Mouse (Mus musculus) heart, embryonic 16.5 days (tissue): ENCODE data around the gene Exoc5. TPM values are rescaled to one million over a fixed set of nuclear protein-coding genes. Genes with fewer than 3 reads are reported as not detected.
A peak's percentile ranks its signal among the peaks of the same experiment; 100 is the strongest.

Experiments used
- ATAC-seq: fragments of 200-750 bp; cut with Nextera tagmentation; replicated peaks from 2 replicates; pipeline ENCODE4 v1.8.0; 2017; ENCODE audit warnings: moderate number of reproducible peaks; ENCODE audit not compliant: insufficient read depth, low FRiP score; ENCODE audit errors: extremely low read depth
- H3K27ac ChIP-seq: fragments of 300-500 bp; sonication (generic); 2 replicates; pipeline ENCODE4 v1.5.1; 2014; ENCODE audit warnings: mild to moderate bottlenecking, low read length, control low read depth, moderate library complexity
- H3K27me3 ChIP-seq: fragments of 300-500 bp; sonication (generic); 2 replicates; pipeline ENCODE4 v1.6.1; 2014; ENCODE audit warnings: low read length, mixed read lengths; ENCODE audit not compliant: control insufficient read depth, insufficient read depth
- H3K36me3 ChIP-seq: fragments of 300-500 bp; sonication (generic); 2 replicates; pipeline ENCODE4 v1.6.1; 2014; ENCODE audit not compliant: control insufficient read depth, insufficient read depth
- H3K4me1 ChIP-seq: fragments of 300-500 bp; sonication (generic); 2 replicates; pipeline ENCODE4 v1.6.1; 2014; ENCODE audit warnings: low read length, mixed read lengths; ENCODE audit not compliant: control insufficient read depth, insufficient read depth
- H3K4me2 ChIP-seq: fragments of 300-500 bp; sonication (generic); 2 replicates; pipeline ENCODE4 v1.6.1; 2014; ENCODE audit warnings: low read depth, mild to moderate bottlenecking, control low read depth, low read length
- H3K4me3 ChIP-seq: fragments of 300-500 bp; sonication (generic); 2 replicates; pipeline ENCODE4 v1.5.1; 2014; ENCODE audit warnings: mild to moderate bottlenecking, control low read depth, low read length
- H3K9ac ChIP-seq: fragments of 300-500 bp; sonication (generic); 2 replicates; pipeline ENCODE4 v1.6.1; 2014; ENCODE audit warnings: low read length, control low read depth
- H3K9me3 ChIP-seq: fragments of 300-500 bp; sonication (generic); replicated peaks from 2 replicates; pipeline ENCODE4 v1.6.1; 2016; ENCODE audit warnings: low read length; ENCODE audit not compliant: control insufficient read depth
- WGBS: fragments of 180-500 bp; shearing (Covaris S2); extraction: QIAGEN DNeasy Blood & Tissue Kit; methylation state at CpG from one replicate; pipeline ENCODE4 v1.1.7; 2014; 5-methylcytosine and 5-hydroxymethylcytosine counted together
- polyA plus RNA-seq: library from polyadenylated mRNA; unstranded; fragments of >200 nt; fragmentation: Nextera tagmentation; extraction: Ambion mirVana; gene quantifications from 2 replicates; pipeline ENCODE4 v1.2.1, GENCODE M21; 2015

Gene Exoc5
- polyA plus RNA-seq, 1 experiment from 2014 or later: 35.3 TPM

GRCm38 (mm10) chr14:48989831-48990230 is 76.6 kb downstream of the Exoc5 start:
- Histone ChIP-seq H3K4me1 (peaks cover 13% of the 10 kb centered on the region; the same call in 1 of the 2 replicates), H3K9me3 (no peaks in the 10 kb centered on the region), H3K4me3 (no peak overlapping the region), H3K9ac (no peak overlapping the region), H3K27me3 (no peaks in the 10 kb centered on the region), H3K27ac (no peak overlapping the region), H3K36me3 (no peaks in the 10 kb centered on the region), H3K4me2 (no peak overlapping the region)
- 89% methylated on average over 8 of the region's 8 CpGs for WGBS
- no peak for ATAC-seq

GRCm38 (mm10) chr14:48986231-48986630 is 80.2 kb downstream of the Exoc5 start:
- Histone ChIP-seq H3K9me3 (no peaks in the 10 kb centered on the region), H3K27ac (no peak overlapping the region), H3K36me3 (no peaks in the 10 kb centered on the region), H3K4me3 (no peak overlapping the region), H3K4me2 (no peak overlapping the region), H3K27me3 (no peaks in the 10 kb centered on the region), H3K9ac (no peak overlapping the region), H3K4me1 (peaks cover 11% of the 10 kb centered on the region; the same call in 1 of the 2 replicates)
- 40% methylated on average over 8 of the region's 8 CpGs for WGBS
- 0 out of 2 replicates have a peak, but pooled peaks have one; percentile 55 for ATAC-seq

DNA sequence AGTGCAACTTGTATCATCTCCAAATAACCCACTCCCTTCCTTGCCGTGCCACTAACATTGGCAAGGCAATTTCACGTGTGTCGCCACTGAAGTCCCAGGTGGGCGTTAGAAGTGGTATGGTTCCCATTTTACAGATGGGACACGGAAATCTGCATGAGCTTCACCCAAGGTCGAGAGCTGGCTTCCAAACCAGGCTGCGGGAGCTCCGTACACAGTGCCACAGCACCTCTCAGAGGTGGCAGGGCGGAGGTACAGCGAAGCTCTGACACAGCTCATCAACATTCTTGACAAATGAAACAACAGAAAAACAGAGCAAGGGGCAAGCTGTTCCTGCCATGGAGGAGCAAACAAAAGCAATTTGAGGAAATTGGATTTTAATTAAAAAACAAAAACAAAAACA is 80.8 kb downstream of the Exoc5 start:
- Histone ChIP-seq H3K4me3 (no peak overlapping the region), H3K27me3 (no peaks in the 10 kb centered on the region), H3K9me3 (no peaks in the 10 kb centered on the region), H3K27ac (no peak overlapping the region), H3K36me3 (no peaks in the 10 kb centered on the region), H3K4me1 (peaks cover 9% of the 10 kb centered on the region; the same call in 1 of the 2 replicates), H3K4me2 (no peak overlapping the region), H3K9ac (no peak overlapping the region)
- ATAC-seq: no peak
- 49% methylated on average over 10 of the region's 10 CpGs for WGBS

- ATAC-seq: no peak
Measured at GRCm38 (mm10) chr14:48978971-48979388, 87.5 kb downstream of the Exoc5 start.

DNA sequence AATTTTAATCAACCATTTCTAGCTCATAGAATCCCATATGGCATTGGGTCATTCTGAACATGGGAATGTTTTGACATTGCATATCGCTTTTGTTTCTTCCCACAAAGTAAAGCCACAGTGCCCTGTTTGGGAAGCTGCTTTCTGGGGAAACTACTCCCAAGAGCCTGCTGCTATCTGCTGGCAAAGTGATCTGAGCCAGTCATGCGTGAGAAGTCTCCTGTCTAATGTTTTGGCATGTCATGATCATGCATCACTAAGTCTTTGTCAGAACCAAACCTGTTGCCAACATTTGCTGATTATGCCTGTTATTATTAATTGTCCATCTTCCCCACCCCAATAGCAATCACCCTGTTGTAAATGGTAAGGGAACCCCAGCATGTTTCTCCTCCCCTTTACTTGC is 94.9 kb downstream of the Exoc5 start:
- H3K4me3 ChIP-seq: no peak overlapping the region
- WGBS: 67% methylated on average over 2 of the region's 2 CpGs
- no peak overlapping the region for H3K4me2 ChIP-seq
- H3K9ac ChIP-seq: no peak overlapping the region
- no peaks in the 10 kb centered on the region for H3K36me3 ChIP-seq
- no peak for ATAC-seq
- H3K27ac ChIP-seq: no peak overlapping the region
- no peaks in the 10 kb centered on the region for H3K4me1 ChIP-seq
- no peaks in the 10 kb centered on the region for H3K9me3 ChIP-seq
- H3K27me3 ChIP-seq: no peaks in the 10 kb centered on the region

More at GRCm38 (mm10) chr14:48978971-48979388, 87.5 kb downstream of the Exoc5 start:
- no peak overlapping the region for H3K4me2 ChIP-seq
- no peaks in the 10 kb centered on the region for H3K9me3 ChIP-seq
- WGBS: 56% methylated on average over 3 of the region's 3 CpGs
- H3K9ac ChIP-seq: no peak overlapping the region
- no peak overlapping the region for H3K27ac ChIP-seq
- no peaks in the 10 kb centered on the region for H3K27me3 ChIP-seq
- H3K4me3 ChIP-seq: no peak overlapping the region
- no peaks in the 10 kb centered on the region for H3K4me1 ChIP-seq
- no peaks in the 10 kb centered on the region for H3K36me3 ChIP-seq

DNA sequence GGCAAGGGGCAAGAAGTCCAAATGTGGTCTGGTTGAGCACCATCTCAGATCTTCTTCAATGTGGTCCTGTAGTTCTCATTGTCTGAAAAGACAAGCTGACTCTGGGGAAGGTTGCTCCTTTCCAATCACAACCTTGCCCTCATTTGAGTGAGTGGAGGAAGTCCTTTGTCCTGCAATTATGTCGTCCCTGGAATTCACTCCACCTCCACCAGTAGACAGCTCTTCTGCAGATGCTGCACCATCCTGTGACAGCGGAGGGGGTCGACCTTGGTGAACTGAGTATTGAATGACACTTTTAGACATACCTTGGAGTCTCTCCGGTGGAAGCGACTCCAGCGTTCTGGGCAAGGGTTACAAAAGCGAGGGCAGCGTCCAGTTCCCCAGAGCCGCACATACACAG is 97.8 kb downstream of the Exoc5 start:
- no peak overlapping the region for H3K27ac ChIP-seq
- H3K9ac ChIP-seq: no peak overlapping the region
- no peak overlapping the region for H3K4me2 ChIP-seq
- H3K4me3 ChIP-seq: no peak overlapping the region
- H3K4me1 ChIP-seq: no peaks in the 10 kb centered on the region
- H3K36me3 ChIP-seq: no peaks in the 10 kb centered on the region
- H3K9me3 ChIP-seq: no peaks in the 10 kb centered on the region
- WGBS: 80% methylated on average over 9 of the region's 9 CpGs
- ATAC-seq: no peak
- H3K27me3 ChIP-seq: no peaks in the 10 kb centered on the region

Other genes with a start within 250 kb of the Exoc5 start
- gene Ap5m1, start 556 bp downstream of the Exoc5 start, polyA plus RNA-seq: 19.5 and 21.0 TPM in 2 replicates
- gene Naa30, start 105.6 kb upstream of the Exoc5 start, polyA plus RNA-seq: 6.7 and 7.2 TPM in 2 replicates
- 0.17 and 0.20 TPM in 2 replicates for gene ccdc198, start 178.8 kb upstream of the Exoc5 start, polyA plus RNA-seq